Mouse (Mus musculus) olfactory bulb, adult 2 months (tissue): Measurements from ENCODE around the gene Cox15.

Source experiments
- CTCF ChIP-seq: fragments of 200-500 bp; IDR thresholded peaks from 2 replicates; pipeline ENCODE4 v1.5.1; 2012; ENCODE audit warnings: low read depth, mild to moderate bottlenecking, low read length, moderate library complexity; ENCODE audit not compliant: insufficient read depth
- POLR2A ChIP-seq: fragments of 200-500 bp; IDR thresholded peaks from 2 replicates; pipeline ENCODE4 v1.6.1; 2012; ENCODE audit warnings: mild to moderate bottlenecking, low read depth, low read length, moderate library complexity; ENCODE audit not compliant: insufficient read depth

- TF ChIP-seq CTCF: no peak
- TF ChIP-seq POLR2A: no peak
Observed at GRCm38 (mm10) chr19:43720061-43720460, 32.7 kb downstream of the Cox15 start.
